Mouse (Mus musculus) heart, embryonic 14.5 days (tissue): Measurements from ENCODE around the gene Pdhb. TPM values are rescaled to one million over a fixed set of nuclear protein-coding genes. Genes with fewer than 3 reads are reported as not detected.

Experiments
- ATAC-seq: fragments of 200-750 bp; cut with Nextera tagmentation; 2 replicates; pipeline ENCODE4 v1.8.0; 2017; ENCODE audit warnings: low read depth, moderate TSS enrichment; ENCODE audit not compliant: insufficient number of reproducible peaks, insufficient read depth, low FRiP score
- H3K27ac ChIP-seq, 2 experiments: fragments of 200-500 bp in 1 of 2; fragments of 300-500 bp in 1 of 2; sonication (generic) in 1 of 2; replicated peaks in 1 of 2; 2 replicates each; pipeline ENCODE4 v1.5.1; 2012 to 2014; ENCODE audit warnings: low read depth in 2 of 2, low read length in 2 of 2, control low read depth in 1 of 2, mild to moderate bottlenecking in 1 of 2, mixed read lengths in 1 of 2; ENCODE audit not compliant: control insufficient read depth in 1 of 2, insufficient read depth in 1 of 2
- H3K27me3 ChIP-seq: fragments of 300-500 bp; sonication (generic); 2 replicates; pipeline ENCODE4 v1.6.1; 2014; ENCODE audit warnings: mild to moderate bottlenecking, low read length, control low read depth; ENCODE audit not compliant: control insufficient read depth, insufficient read depth
- H3K36me3 ChIP-seq: fragments of 300-500 bp; sonication (generic); 2 replicates; pipeline ENCODE4 v1.6.1; 2014; ENCODE audit warnings: mild to moderate bottlenecking, control low read depth, low read length, mixed read lengths; ENCODE audit not compliant: control insufficient read depth, insufficient read depth
- H3K4me1 ChIP-seq, 2 experiments: fragments of 200-500 bp in 1 of 2; fragments of 300-500 bp in 1 of 2; sonication (generic) in 1 of 2; 2 replicates each; pipeline ENCODE4 v1.6.1; 2012 to 2014; ENCODE audit warnings: low read length in 2 of 2, control low read depth in 1 of 2, mixed read lengths in 1 of 2; ENCODE audit not compliant: control insufficient read depth in 2 of 2, insufficient read depth in 2 of 2
- H3K4me2 ChIP-seq: fragments of 300-500 bp; sonication (generic); 2 replicates; pipeline ENCODE4 v1.6.1; 2014; ENCODE audit warnings: mild to moderate bottlenecking, low read length
- H3K4me3 ChIP-seq, 2 experiments: fragments of 200-500 bp in 1 of 2; fragments of 300-500 bp in 1 of 2; sonication (generic) in 1 of 2; 2 replicates each; pipeline ENCODE4 v1.5.1; 2012 to 2014; ENCODE audit warnings: low read length in 2 of 2, mild to moderate bottlenecking in 2 of 2, control low read depth in 1 of 2, low read depth in 1 of 2, moderate library complexity in 1 of 2; ENCODE audit not compliant: control insufficient read depth in 1 of 2, insufficient read depth in 1 of 2
- H3K9ac ChIP-seq: fragments of 300-500 bp; sonication (generic); 2 replicates; pipeline ENCODE4 v1.6.1; 2014; ENCODE audit warnings: mild to moderate bottlenecking, low read length
- H3K9me3 ChIP-seq: fragments of 300-500 bp; sonication (generic); 2 replicates; pipeline ENCODE4 v1.6.1; 2016; ENCODE audit warnings: low read length, control low read depth; ENCODE audit not compliant: control insufficient read depth
- WGBS: fragments of 180-500 bp; shearing (Covaris S2); extraction: QIAGEN DNeasy Blood & Tissue Kit; methylation state at CpG from one replicate; pipeline ENCODE4 v1.1.7; 2014; 5-methylcytosine and 5-hydroxymethylcytosine counted together
- polyA plus RNA-seq: library from polyadenylated mRNA; unstranded; fragments of >200 nt; fragmentation: Nextera tagmentation; extraction: Ambion mirVana; gene quantifications from 2 replicates; pipeline ENCODE4 v1.2.1, GENCODE M21; 2014

The Pdhb gene
- polyA plus RNA-seq, 1 experiment from 2014 or later, result 588 TPM

GRCm38 (mm10) chr14:8207543-8207942 lies 34.7 kb upstream of the Pdhb start:
- H3K4me3 ChIP-seq, result no peak overlapping the region
- ATAC-seq, result no peak
- H3K27ac ChIP-seq, result no peak overlapping the region
- no peaks in the 10 kb centered on the region for H3K27me3 ChIP-seq
- H3K4me2 ChIP-seq, result no peak overlapping the region
- no peaks in the 10 kb centered on the region for H3K9me3 ChIP-seq
- whole genome bisulfite sequencing, result 75% methylated on average over 5 of the region's 5 CpGs
- H3K9ac ChIP-seq, result no peak overlapping the region
- H3K36me3 ChIP-seq, result no peaks in the 10 kb centered on the region
- H3K4me1 ChIP-seq, result peaks cover 11 to 20% of the 10 kb centered on the region in 2 experiments; a peak in 3 of 4 replicates

- Histone ChIP-seq H3K36me3 (no peaks in the 10 kb centered on the region), H3K27ac (no peak overlapping the region), H3K9me3 (no peaks in the 10 kb centered on the region), H3K4me1 (peaks cover 11 to 20% of the 10 kb centered on the region in 2 experiments; a peak in 3 of 4 replicates), H3K27me3 (no peaks in the 10 kb centered on the region), H3K4me2 (no peak overlapping the region), H3K9ac (no peak overlapping the region), H3K4me3 (no peak overlapping the region)
- no peak for ATAC-seq
- 46% methylated on average over 5 of the region's 5 CpGs for WGBS
Measured at GRCm38 (mm10) chr14:8207105-8207504, 34.3 kb upstream of the Pdhb start.

- ATAC-seq, result no peak
- H3K9ac ChIP-seq, result no peak overlapping the region
- H3K27ac ChIP-seq, result no peak overlapping the region
- H3K4me2 ChIP-seq, result no peak overlapping the region
- H3K36me3 ChIP-seq, result no peaks in the 10 kb centered on the region
- H3K27me3 ChIP-seq, result no peaks in the 10 kb centered on the region
- no peak overlapping the region for H3K4me3 ChIP-seq
- H3K4me1 ChIP-seq, result peaks cover 11 to 20% of the 10 kb centered on the region in 2 experiments; a peak in 3 of 4 replicates
- H3K9me3 ChIP-seq, result no peaks in the 10 kb centered on the region
- 32% methylated on average over 9 of the region's 9 CpGs for WGBS
Measured at GRCm38 (mm10) chr14:8206179-8206910, 33.5 kb upstream of the Pdhb start.

GRCm38 (mm10) chr14:8201715-8202114 lies 28.9 kb upstream of the Pdhb start:
- H3K36me3 ChIP-seq, result no peaks in the 10 kb centered on the region
- peaks cover 4 to 8% of the 10 kb centered on the region in 2 experiments; a peak in 3 of 4 replicates for H3K4me1 ChIP-seq
- WGBS, result 81% methylated on average over 3 of the region's 3 CpGs
- H3K9ac ChIP-seq, result no peak overlapping the region
- no peak overlapping the region for H3K27ac ChIP-seq
- no peaks in the 10 kb centered on the region for H3K27me3 ChIP-seq
- H3K9me3 ChIP-seq, result no peaks in the 10 kb centered on the region
- no peak overlapping the region for H3K4me2 ChIP-seq
- ATAC-seq, result no peak
- no peak overlapping the region for H3K4me3 ChIP-seq

- Histone ChIP-seq H3K27ac (0 out of 4 replicates have a peak overlapping the region, but pooled peaks of 1 of the 2 experiments have one; percentile 20), H3K4me1 (no peaks in the 10 kb centered on the region), H3K9ac (no peak overlapping the region), H3K27me3 (no peaks in the 10 kb centered on the region), H3K9me3 (no peaks in the 10 kb centered on the region), H3K4me3 (no peak overlapping the region), H3K4me2 (no peak overlapping the region), H3K36me3 (no peaks in the 10 kb centered on the region)
- WGBS, result 54% methylated on average over 5 of the region's 5 CpGs
- no peak for ATAC-seq
Measured at GRCm38 (mm10) chr14:8200769-8201168, 27.9 kb upstream of the Pdhb start.

GRCm38 (mm10) chr14:8192727-8193126 lies 19.9 kb upstream of the Pdhb start:
- Histone ChIP-seq H3K4me3 (no peak overlapping the region), H3K36me3 (no peaks in the 10 kb centered on the region), H3K9ac (no peak overlapping the region), H3K9me3 (no peaks in the 10 kb centered on the region), H3K27ac (no peak overlapping the region), H3K27me3 (no peaks in the 10 kb centered on the region), H3K4me1 (no peaks in the 10 kb centered on the region), H3K4me2 (no peak overlapping the region)
- 83% methylated on average over 6 of the region's 6 CpGs for WGBS
- no peak for ATAC-seq

- no peaks in the 10 kb centered on the region for H3K4me1 ChIP-seq
- H3K27me3 ChIP-seq, result no peaks in the 10 kb centered on the region
- no peak overlapping the region for H3K9ac ChIP-seq
- H3K4me2 ChIP-seq, result no peak overlapping the region
- 59% methylated on average over 12 of the region's 12 CpGs for WGBS
- no peaks in the 10 kb centered on the region for H3K9me3 ChIP-seq
- no peaks in the 10 kb centered on the region for H3K36me3 ChIP-seq
- H3K27ac ChIP-seq, result no peak overlapping the region
- H3K4me3 ChIP-seq, result no peak overlapping the region
- ATAC-seq, result no peak
Measured at GRCm38 (mm10) chr14:8191331-8191965, 18.6 kb upstream of the Pdhb start.
